Mouse (Mus musculus): ENCODE measurements at regions not wholly inside any gene's neighbourhood (a gene's known extent, or its start where the extent isn't known, plus 50 kb on each side); places are given as distances from the start of the nearest gene placed in this dataset.

- DNase-seq (ENCODE audit: low spot score in 2 of 2): no peak
Measured at GRCm38 (mm10) chr13:69429596-69429995, 104.0 kb upstream of the Nsun2 start.

GRCm38 (mm10) chr13:69433461-69434323 is 99.9 kb upstream of the Nsun2 start:
- DNase-seq (ENCODE audit: low spot score in 2 of 2): no peak

DNA sequence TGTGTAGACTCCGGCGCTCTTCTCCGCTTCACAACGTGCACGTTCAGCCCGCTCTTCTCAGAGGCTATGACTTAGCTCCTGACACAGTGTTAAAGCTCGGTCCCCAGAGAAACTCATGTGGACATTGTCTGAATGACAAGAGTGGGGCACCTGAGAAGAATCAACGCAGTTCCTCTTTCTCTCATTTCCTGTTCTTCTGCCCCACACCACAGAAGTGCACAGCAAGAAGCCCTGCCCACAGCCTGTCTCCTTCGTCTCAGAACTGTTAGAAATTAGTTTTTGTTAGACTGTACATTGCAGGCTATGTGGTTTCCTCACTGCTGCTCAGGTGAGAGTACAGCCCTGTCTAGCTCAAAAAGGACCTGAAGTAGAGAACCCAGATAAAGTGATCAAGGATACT is 94.1 kb upstream of the Nsun2 start:
- no peak for DNase-seq (ENCODE audit: low spot score in 2 of 2)

DNA sequence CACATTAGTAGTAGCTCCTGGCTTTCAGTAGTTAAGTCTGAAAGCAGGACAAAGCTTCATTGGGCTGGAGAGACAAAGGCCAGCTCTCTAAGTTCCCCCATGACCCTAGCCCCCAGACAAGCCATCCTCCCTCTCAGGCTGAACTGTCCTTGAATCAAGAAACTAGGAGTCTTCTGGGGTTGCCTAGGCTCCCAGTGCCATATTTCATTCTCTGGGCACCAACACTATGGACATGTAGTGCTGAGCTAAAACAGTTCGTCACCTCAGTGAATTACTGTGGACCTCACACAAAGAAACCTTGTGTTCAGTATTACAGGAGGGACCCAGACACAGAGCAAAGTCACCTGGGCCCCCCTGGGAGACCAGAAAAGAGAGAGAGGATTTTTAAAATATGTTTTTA is 91.7 kb upstream of the Nsun2 start:
- DNase-seq (ENCODE audit: low spot score in 2 of 2): no peak

DNA sequence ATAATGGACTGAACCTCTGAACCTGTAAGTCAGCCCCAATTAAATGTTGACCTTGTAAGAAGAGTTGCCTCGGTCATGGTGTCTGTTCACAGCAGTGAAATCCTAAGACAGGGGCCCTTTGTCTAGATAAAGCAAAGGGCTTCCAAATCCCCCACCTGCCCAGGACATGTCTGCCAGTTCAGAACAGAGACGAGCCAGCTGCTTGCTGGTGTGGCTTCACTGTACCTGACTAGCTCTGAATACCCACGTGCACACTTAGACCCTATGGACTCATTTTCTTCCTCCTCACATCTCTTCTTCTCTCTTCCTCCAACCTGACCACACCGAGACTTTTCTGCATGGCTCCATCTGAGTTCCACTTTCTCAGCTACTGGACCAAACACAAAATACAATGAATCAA is 87.9 kb upstream of the Nsun2 start:
- no peak for DNase-seq (ENCODE audit: low spot score in 2 of 2)
